Mouse (Mus musculus) c-Kit-positive CD71-positive TER-119-positive erythroid progenitor cells, embryonic 14.5 days (primary cell): ENCODE measurements around the gene Pklr.
A peak's percentile ranks its signal among the peaks of the same experiment; 100 is the strongest.
"Not testable (repeated sequence)": the region's sequence is repeated elsewhere in the genome, so short reads cannot be mapped to it uniquely, and the experiment has no call there.

ENCODE experiments used
- DNase-seq: peaks from one replicate; pipeline ENCODE4 v3.0.0-alpha.2; 2013; ENCODE audit warnings: low spot score

Gene Pklr

GRCm38 (mm10) chr3:89124241-89124640 is 11.7 kb upstream of the Pklr start:
- no peak for DNase-seq

- no peak for DNase-seq
Measured at GRCm38 (mm10) chr3:89125981-89126380, 10.0 kb upstream of the Pklr start.

- no peak for DNase-seq
Measured at GRCm38 (mm10) chr3:89129908-89130307, 6.0 kb upstream of the Pklr start.

GRCm38 (mm10) chr3:89131816-89132215 is 4.1 kb upstream of the Pklr start:
- no peak for DNase-seq

- DNase-seq: peak; percentile 94
Measured at GRCm38 (mm10) chr3:89132285-89133062, 3.5 kb upstream of the Pklr start.

GRCm38 (mm10) chr3:89133063-89133450 is 2.9 kb upstream of the Pklr start:
- no peak for DNase-seq

GRCm38 (mm10) chr3:89133752-89134151 is 2.2 kb upstream of the Pklr start:
- DNase-seq: peak; percentile 59

- DNase-seq: peak; percentile 57
Measured at GRCm38 (mm10) chr3:89136365-89136764, 423 bp downstream of the Pklr start.

GRCm38 (mm10) chr3:89144821-89145220 is 8.9 kb downstream of the Pklr start:
- no peak for DNase-seq

GRCm38 (mm10) chr3:89145566-89145965 is 9.6 kb downstream of the Pklr start:
- no peak for DNase-seq

- peak; percentile 73 for DNase-seq
Measured at GRCm38 (mm10) chr3:89147101-89147978, 11.4 kb downstream of the Pklr start.

GRCm38 (mm10) chr3:89147979-89148311 is 12.0 kb downstream of the Pklr start:
- DNase-seq: no peak

GRCm38 (mm10) chr3:89148567-89148966 is 12.6 kb downstream of the Pklr start:
- DNase-seq: no peak

- DNase-seq: no peak
Measured at GRCm38 (mm10) chr3:89152084-89152835, 16.3 kb downstream of the Pklr start.

GRCm38 (mm10) chr3:89156951-89157350 is 21.0 kb downstream of the Pklr start:
- no peak for DNase-seq

- no peak for DNase-seq
Measured at GRCm38 (mm10) chr3:89158651-89159050, 22.7 kb downstream of the Pklr start.

- no peak for DNase-seq
Measured at GRCm38 (mm10) chr3:89159211-89159610, 23.3 kb downstream of the Pklr start.

GRCm38 (mm10) chr3:89159616-89160344 is 23.8 kb downstream of the Pklr start, which contains the start of gene Hcn3:
Hcn3 (minus strand) TSS chr3:89160196.
- DNase-seq: peak; percentile 70

- not testable (repeated sequence) for DNase-seq
Measured at GRCm38 (mm10) chr3:89161207-89161606, 25.3 kb downstream of the Pklr start.

- no peak for DNase-seq
Measured at GRCm38 (mm10) chr3:89161786-89162185, 25.8 kb downstream of the Pklr start.

- DNase-seq: no peak
Measured at GRCm38 (mm10) chr3:89163123-89163522, 27.2 kb downstream of the Pklr start.
